ENCODE assay signal across 9 mouse cellular contexts in genomic region chr5:116498880-116499640, GRCm38 (mm10).
DNase-seq lines count a peak whose midpoint lies in the region; ATAC-seq lines count a peak whose summit lies in the region.
"Had no signal": no experiment of that assay in that cellular context is flagged by ENCODE, and none has a peak within 500 bp of the region (broad histone marks: within the 10 kb centered on the region; RNA-seq: fewer than 3 reads in every experiment).

No protein-coding gene starts in this region.

- no peak overlapping the region for H3K4me3 ChIP-seq in neural tube, embryonic 15.5 days (replicated peaks)
- H3K4me3 ChIP-seq in heart, embryonic 11.5 days (ENCODE audit: low read depth, low read length): no peak overlapping the region
- H3K4me3 ChIP-seq in kidney, embryonic 16.5 days (ENCODE audit: low read length): no peak overlapping the region

- H3K27me3 ChIP-seq in neural tube, embryonic 15.5 days (replicated peaks): no peaks in the 10 kb centered on the region
- H3K27me3 ChIP-seq in heart, embryonic 11.5 days (ENCODE audit: control insufficient read depth, insufficient read depth, low read length): no peaks in the 10 kb centered on the region
- no peaks in the 10 kb centered on the region for H3K27me3 ChIP-seq in kidney, embryonic 16.5 days (ENCODE audit: insufficient read depth, low read length)

- no peak for DNase-seq in neural tube, embryonic 10.5 days (ENCODE audit: extremely low spot score, low spot score)
- peak; percentile 68 to 77 for DNase-seq in cerebellum, postnatal 14 days
- peak; percentile 71 for DNase-seq in layer of hippocampus, adult 9-11 months
- no peak for DNase-seq in urinary bladder, postnatal 14 days (ENCODE audit: low spot score)
- DNase-seq: kidney, postnatal 25 days; spleen, adult 18-20 months had no signal

- no peaks in the 10 kb centered on the region for H3K36me3 ChIP-seq in neural tube, embryonic 15.5 days
- no peaks in the 10 kb centered on the region for H3K36me3 ChIP-seq in heart, embryonic 11.5 days (ENCODE audit: control insufficient read depth, insufficient read depth, low read length)
- H3K36me3 ChIP-seq in kidney, embryonic 16.5 days (ENCODE audit: insufficient read depth, low read length): no peaks in the 10 kb centered on the region

- peak overlapping the region; percentile 5; the same call in 1 of the 2 replicates for H3K27ac ChIP-seq in neural tube, embryonic 15.5 days (replicated peaks)
- no peak overlapping the region for H3K27ac ChIP-seq in heart, embryonic 11.5 days (ENCODE audit: low read depth, low read length)
- H3K27ac ChIP-seq in kidney, embryonic 16.5 days (ENCODE audit: low read length): no peak overlapping the region

- no peak overlapping the region for H3K4me2 ChIP-seq in neural tube, embryonic 15.5 days
- H3K4me2 ChIP-seq in heart, embryonic 11.5 days: no peak overlapping the region
- H3K4me2 ChIP-seq in kidney, embryonic 16.5 days (replicated peaks; ENCODE audit: low read depth, low read length): no peak overlapping the region

- ATAC-seq in neural tube, embryonic 15.5 days (ENCODE audit: low FRiP score): no peak
- ATAC-seq in heart, embryonic 11.5 days (replicated peaks; ENCODE audit: insufficient number of reproducible peaks, low FRiP score, low TSS enrichment): no peak
- no peak for ATAC-seq in kidney, embryonic 16.5 days (ENCODE audit: low FRiP score, low TSS enrichment)

- no peaks in the 10 kb centered on the region for H3K9me3 ChIP-seq in neural tube, embryonic 15.5 days (replicated peaks)
- H3K9me3 ChIP-seq in heart, embryonic 11.5 days (replicated peaks; ENCODE audit: control insufficient read depth, low read length): no peaks in the 10 kb centered on the region
- no peaks in the 10 kb centered on the region for H3K9me3 ChIP-seq in kidney, embryonic 16.5 days (ENCODE audit: low read length)

- WGBS in neural tube, embryonic 15.5 days: 60% methylated on average over 19 of the region's 19 CpGs
- 77% methylated on average over 19 of the region's 19 CpGs for whole genome bisulfite sequencing in heart, embryonic 11.5 days (ENCODE audit: insufficient replicate concordance)
- 81% methylated on average over 19 of the region's 19 CpGs for WGBS in kidney, embryonic 16.5 days

- peaks cover 61% of the 10 kb centered on the region for H3K4me1 ChIP-seq in neural tube, embryonic 15.5 days
- no peaks in the 10 kb centered on the region for H3K4me1 ChIP-seq in heart, embryonic 11.5 days (ENCODE audit: control insufficient read depth, insufficient read depth, low read length)
- H3K4me1 ChIP-seq in kidney, embryonic 16.5 days (ENCODE audit: insufficient read depth, low read length): peaks cover 6% of the 10 kb centered on the region; the same call in 1 of the 2 replicates

- no peak overlapping the region for H3K9ac ChIP-seq in neural tube, embryonic 15.5 days (replicated peaks)
- H3K9ac ChIP-seq in heart, embryonic 11.5 days (ENCODE audit: low read depth, low read length): no peak overlapping the region
- H3K9ac ChIP-seq in kidney, embryonic 16.5 days (replicated peaks; ENCODE audit: low read length): no peak overlapping the region

Comparison
In these comparisons a context has a peak if more than half of its experiments do, and no peak if none do; other contexts are left out.
1. DNase-seq: peak in cerebellum, postnatal 14 days (2 of 2) and layer of hippocampus, adult 9-11 months (single experiment); none in neural tube, embryonic 10.5 days (single experiment) and urinary bladder, postnatal 14 days (single experiment).